Mouse (Mus musculus): ENCODE measurements around the gene Ttll13. TPM values are rescaled to one million over a fixed set of nuclear protein-coding genes. Genes with fewer than 3 reads are reported as not detected.

Ttll13 gene
- polyA plus RNA-seq, 1 experiment from 2014 or later: 1.2 TPM

DNA sequence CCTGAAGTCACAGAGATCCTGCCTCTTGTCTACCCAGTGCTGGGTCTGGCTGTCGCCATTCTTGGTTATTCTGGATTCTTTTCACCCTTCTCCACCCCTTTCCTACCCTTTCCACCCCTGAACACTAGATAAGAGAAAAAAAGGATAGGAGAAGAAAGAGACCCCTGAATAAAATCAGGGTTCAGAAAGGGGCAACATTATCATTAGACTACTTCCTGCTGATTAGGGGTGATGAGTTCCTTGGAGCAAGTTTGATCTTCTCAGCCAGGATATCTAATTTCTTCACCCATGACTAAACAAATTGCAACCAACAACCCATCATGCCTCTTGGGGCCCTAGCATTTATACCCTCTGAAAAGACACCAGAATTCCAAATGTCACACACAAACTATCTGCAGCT lies 21.6 kb downstream of the Ttll13 start:
- 52% methylated on average over 1 of the region's 1 CpGs for WGBS
- peaks cover 37% of the 10 kb centered on the region for H3K36me3 ChIP-seq (ENCODE audit: control insufficient read depth, insufficient read depth, low read length)
- no peak overlapping the region for H3K4me3 ChIP-seq (ENCODE audit: low read depth, low read length)

DNA sequence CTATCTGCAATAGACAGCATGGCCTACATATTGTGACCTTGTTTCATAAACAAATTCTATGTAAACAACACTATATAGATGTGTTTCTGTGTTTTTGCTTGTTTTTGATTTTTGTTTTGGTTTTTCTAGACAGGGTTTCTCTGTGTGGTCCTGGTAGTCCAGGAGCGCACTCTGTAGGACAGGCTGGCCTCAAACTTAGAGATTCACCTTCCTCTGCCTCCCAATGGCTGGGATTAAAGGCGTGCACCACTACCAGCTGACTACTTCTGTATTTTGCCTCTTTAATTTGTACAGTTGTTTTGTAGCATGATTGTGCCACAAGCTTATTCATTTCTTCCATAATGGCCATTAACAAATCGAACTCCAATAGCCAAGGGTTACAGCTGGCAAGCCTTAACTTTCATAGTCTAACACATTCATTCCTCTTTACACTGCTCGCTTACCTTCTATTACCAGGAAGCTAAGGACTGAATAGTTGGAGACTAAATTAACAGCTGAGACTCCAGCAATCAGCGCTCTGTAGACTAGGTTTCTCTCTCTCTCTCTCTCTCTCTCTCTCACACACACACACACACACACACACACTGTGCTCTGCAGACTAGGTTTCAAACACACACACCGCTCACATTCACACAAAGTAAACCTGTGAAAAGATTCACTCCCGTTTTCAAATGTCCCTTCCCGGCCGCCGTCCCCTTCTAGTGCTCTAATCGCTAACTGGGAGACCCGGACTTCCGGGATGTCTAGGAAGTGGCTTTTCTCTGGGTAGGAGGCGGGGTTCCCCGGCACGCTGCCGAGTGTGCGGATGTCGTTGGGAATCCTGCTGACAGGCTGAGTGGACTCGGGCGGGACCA lies 22.9 kb downstream of the Ttll13 start, which contains the start of gene Vps33b:
Gene Vps33b, plus strand, starts transcription at position 753 of the 854 bp plus-strand sequence.
- Histone ChIP-seq H3K27me3 (replicated peaks; ENCODE audit: control insufficient read depth, insufficient read depth, low read length) (no peaks in the 10 kb centered on the region), H3K4me2 (ENCODE audit: low read length) (peak within 1 kb of the TSS; percentile 91), H3K4me1 (ENCODE audit: control insufficient read depth, insufficient read depth, low read length) (peaks cover 18% of the 10 kb centered on the region), H3K27ac (ENCODE audit: low read depth, low read length) (peak within 1 kb of the TSS; percentile 45; the same call in 1 of the 2 replicates), H3K9me3 (replicated peaks; ENCODE audit: control insufficient read depth, low read length) (peaks cover 2% of the 10 kb centered on the region; the same call in 1 of the 2 replicates), H3K36me3 (ENCODE audit: control insufficient read depth, insufficient read depth, low read length) (peaks cover 45% of the 10 kb centered on the region), H3K4me3 (ENCODE audit: low read depth, low read length) (peak within 1 kb of the TSS; percentile 80), H3K9ac (ENCODE audit: low read length) (peak within 1 kb of the TSS; percentile 76)
- DNase-seq (ENCODE audit: low spot score): peak; percentile 97
- WGBS: 4% methylated on average over 21 of the region's 21 CpGs
- peak; percentile 97 for ATAC-seq

More for the DNA sequence above, 21.6 kb downstream of the Ttll13 start:
- Histone ChIP-seq H3K27me3 (replicated peaks; ENCODE audit: control insufficient read depth, insufficient read depth, low read length) (no peaks in the 10 kb centered on the region), H3K4me2 (ENCODE audit: low read length) (no peak overlapping the region), H3K27ac (ENCODE audit: low read depth, low read length) (no peak overlapping the region), H3K4me1 (ENCODE audit: control insufficient read depth, insufficient read depth, low read length) (peaks cover 18% of the 10 kb centered on the region), H3K9me3 (replicated peaks; ENCODE audit: control insufficient read depth, low read length) (no peaks in the 10 kb centered on the region), H3K9ac (ENCODE audit: low read length) (no peak overlapping the region)
- DNase-seq (ENCODE audit: low spot score) (no peak), ATAC-seq (no peak)

DNA sequence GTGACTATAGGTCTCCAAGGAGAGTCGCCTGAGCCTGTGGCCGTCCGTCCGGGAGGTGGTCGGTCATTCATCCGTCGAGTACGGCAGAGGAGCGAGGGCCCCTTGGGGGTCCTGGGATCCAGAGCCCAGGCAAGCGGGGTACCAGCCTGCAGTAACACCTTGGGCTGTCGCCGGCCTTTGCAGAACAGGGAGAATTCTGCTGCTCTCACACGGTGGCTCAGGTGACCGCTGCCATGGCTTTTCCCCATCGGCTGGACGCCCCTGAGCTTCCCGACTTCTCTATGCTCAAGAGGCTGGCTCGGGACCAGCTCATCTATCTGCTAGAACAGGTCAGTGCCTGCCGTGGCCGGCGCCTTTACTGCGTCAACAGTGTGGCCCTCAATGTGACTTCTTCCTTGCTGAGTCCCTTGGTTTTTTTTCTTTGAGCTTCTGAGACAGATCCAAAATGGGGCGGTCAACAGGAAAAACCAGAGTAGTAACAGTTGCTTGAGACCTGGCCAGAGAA lies 23.6 kb downstream of the Ttll13 start:
- DNase-seq (ENCODE audit: low spot score) (peak; percentile 30), ATAC-seq (peak; percentile 53)
- peaks cover 45% of the 10 kb centered on the region for H3K36me3 ChIP-seq (ENCODE audit: control insufficient read depth, insufficient read depth, low read length)

DNA sequence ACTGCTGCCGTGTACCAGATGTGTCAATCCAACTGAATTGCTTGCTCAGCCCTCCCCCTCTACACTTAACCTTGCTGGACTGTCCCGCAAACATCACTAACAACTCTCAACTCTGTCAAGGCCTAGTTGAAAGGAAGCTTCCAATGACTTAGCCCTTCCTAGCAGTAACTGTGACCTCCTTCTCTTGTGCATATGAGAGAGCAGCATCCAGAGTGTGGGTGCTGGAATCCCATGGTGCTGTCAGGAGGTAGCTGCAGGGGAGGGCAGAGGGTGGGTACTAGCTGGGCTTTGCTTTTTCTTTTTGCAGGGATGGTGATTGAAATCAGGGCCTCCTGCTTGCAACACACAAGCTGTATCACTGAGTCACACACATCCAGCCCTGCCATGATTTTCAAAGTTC lies 27.3 kb downstream of the Ttll13 start:
- no peaks in the 10 kb centered on the region for H3K27me3 ChIP-seq (replicated peaks; ENCODE audit: control insufficient read depth, insufficient read depth, low read length)
- H3K9me3 ChIP-seq (replicated peaks; ENCODE audit: control insufficient read depth, low read length): peaks cover 14% of the 10 kb centered on the region
- no peak overlapping the region for H3K9ac ChIP-seq (ENCODE audit: low read length)
- DNase-seq (ENCODE audit: low spot score) (no peak), ATAC-seq (no peak)
- H3K27ac ChIP-seq (ENCODE audit: low read depth, low read length): no peak overlapping the region
- 93% methylated on average over 2 of the region's 2 CpGs for WGBS
- H3K4me3 ChIP-seq (ENCODE audit: low read depth, low read length): no peak overlapping the region
- H3K36me3 ChIP-seq (ENCODE audit: control insufficient read depth, insufficient read depth, low read length): peaks cover 51% of the 10 kb centered on the region
- peaks cover 18% of the 10 kb centered on the region for H3K4me1 ChIP-seq (ENCODE audit: control insufficient read depth, insufficient read depth, low read length)
- H3K4me2 ChIP-seq (ENCODE audit: low read length): no peak overlapping the region

More for the DNA sequence above, 23.6 kb downstream of the Ttll13 start:
- Histone ChIP-seq H3K9ac (ENCODE audit: low read length) (peak overlapping the region; percentile 76), H3K27ac (ENCODE audit: low read depth, low read length) (0 out of 2 replicates have a peak overlapping the region, but pooled peaks have one; percentile 45), H3K4me3 (ENCODE audit: low read depth, low read length) (peak overlapping the region; percentile 80), H3K9me3 (replicated peaks; ENCODE audit: control insufficient read depth, low read length) (peaks cover 9% of the 10 kb centered on the region), H3K4me2 (ENCODE audit: low read length) (peak overlapping the region; percentile 91), H3K27me3 (replicated peaks; ENCODE audit: control insufficient read depth, insufficient read depth, low read length) (no peaks in the 10 kb centered on the region), H3K4me1 (ENCODE audit: control insufficient read depth, insufficient read depth, low read length) (peaks cover 18% of the 10 kb centered on the region)
- 2% methylated on average over 23 of the region's 23 CpGs for WGBS

DNA sequence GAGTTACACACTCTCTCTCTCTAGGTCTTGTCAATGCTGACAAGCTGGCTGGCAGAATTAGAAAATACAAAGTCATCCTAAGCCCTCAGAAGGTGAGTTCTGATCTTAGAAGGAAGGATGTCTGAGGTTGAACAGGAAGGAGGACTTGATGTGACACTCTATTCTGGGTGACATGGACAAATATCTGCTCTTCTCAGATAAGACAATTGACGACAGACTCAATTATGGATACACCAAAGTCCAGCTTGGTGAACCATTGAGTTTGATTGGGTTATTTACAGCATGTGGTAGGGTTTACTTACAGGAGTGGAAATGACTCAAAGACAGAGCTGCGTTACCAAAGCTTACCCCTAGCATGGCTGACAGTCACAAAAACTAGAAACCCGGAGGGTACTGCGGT lies 30.2 kb downstream of the Ttll13 start:
- DNase-seq (ENCODE audit: low spot score): no peak
- no peak overlapping the region for H3K9ac ChIP-seq (ENCODE audit: low read length)
- H3K9me3 ChIP-seq (replicated peaks; ENCODE audit: control insufficient read depth, low read length): peaks cover 14% of the 10 kb centered on the region
- no peaks in the 10 kb centered on the region for H3K4me1 ChIP-seq (ENCODE audit: control insufficient read depth, insufficient read depth, low read length)
- H3K4me3 ChIP-seq (ENCODE audit: low read depth, low read length): no peak overlapping the region
- ATAC-seq: no peak
- H3K27me3 ChIP-seq (replicated peaks; ENCODE audit: control insufficient read depth, insufficient read depth, low read length): no peaks in the 10 kb centered on the region
- no peak overlapping the region for H3K4me2 ChIP-seq (ENCODE audit: low read length)
- no peak overlapping the region for H3K27ac ChIP-seq (ENCODE audit: low read depth, low read length)
- peaks cover 72% of the 10 kb centered on the region for H3K36me3 ChIP-seq (ENCODE audit: control insufficient read depth, insufficient read depth, low read length)
- over 99% methylated on average over 4 of the region's 4 CpGs for WGBS

DNA sequence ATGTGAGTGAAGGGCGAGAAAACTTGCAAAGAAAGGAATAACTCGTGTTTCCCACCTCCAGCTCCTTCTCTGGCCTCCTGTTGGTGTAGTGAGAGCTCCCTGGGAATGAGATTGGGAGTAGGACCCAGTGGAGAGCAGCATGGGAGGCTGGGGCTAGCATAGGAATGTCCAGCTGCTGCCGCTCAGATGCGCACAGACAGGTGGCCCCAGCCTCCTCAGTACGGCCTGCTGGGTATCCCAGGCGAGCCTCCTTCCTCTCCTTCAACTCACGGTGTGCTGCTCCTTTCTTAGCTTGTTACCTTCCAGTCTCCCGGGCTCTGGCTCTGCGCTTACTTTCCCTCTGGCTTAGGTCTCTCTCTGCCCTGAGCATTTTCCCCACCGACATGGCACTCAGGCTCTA lies 33.9 kb downstream of the Ttll13 start:
- Histone ChIP-seq H3K9ac (ENCODE audit: low read length) (no peak overlapping the region), H3K36me3 (ENCODE audit: control insufficient read depth, insufficient read depth, low read length) (peaks cover 80% of the 10 kb centered on the region), H3K4me2 (ENCODE audit: low read length) (no peak overlapping the region), H3K4me1 (ENCODE audit: control insufficient read depth, insufficient read depth, low read length) (no peaks in the 10 kb centered on the region), H3K27ac (ENCODE audit: low read depth, low read length) (no peak overlapping the region), H3K27me3 (replicated peaks; ENCODE audit: control insufficient read depth, insufficient read depth, low read length) (no peaks in the 10 kb centered on the region), H3K4me3 (ENCODE audit: low read depth, low read length) (no peak overlapping the region), H3K9me3 (replicated peaks; ENCODE audit: control insufficient read depth, low read length) (peaks cover 3% of the 10 kb centered on the region)
- DNase-seq (ENCODE audit: low spot score): no peak
- 83% methylated on average over 10 of the region's 10 CpGs for WGBS
- ATAC-seq: no peak

DNA sequence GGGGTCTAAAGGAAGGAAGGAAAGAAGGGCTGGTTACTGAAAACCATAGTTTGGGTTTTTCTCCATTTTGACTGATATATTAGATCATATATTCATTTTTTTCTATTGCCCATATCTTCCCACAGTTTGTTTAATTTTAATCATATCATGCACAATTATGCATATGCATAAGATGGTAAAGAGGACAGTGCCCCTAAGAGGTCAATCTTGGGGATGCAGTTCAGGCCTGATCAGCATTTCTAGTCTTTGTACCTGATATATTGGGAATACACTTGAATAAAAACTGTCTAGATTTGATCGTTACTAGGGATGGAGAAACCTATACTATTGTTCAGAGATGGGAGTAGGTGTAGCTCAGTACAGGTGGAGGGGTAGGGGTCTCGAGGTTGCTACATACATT lies 34.8 kb downstream of the Ttll13 start:
- Histone ChIP-seq H3K4me3 (ENCODE audit: low read depth, low read length) (no peak overlapping the region), H3K9ac (ENCODE audit: low read length) (no peak overlapping the region), H3K27ac (ENCODE audit: low read depth, low read length) (no peak overlapping the region), H3K4me2 (ENCODE audit: low read length) (no peak overlapping the region), H3K36me3 (ENCODE audit: control insufficient read depth, insufficient read depth, low read length) (peaks cover 82% of the 10 kb centered on the region), H3K27me3 (replicated peaks; ENCODE audit: control insufficient read depth, insufficient read depth, low read length) (no peaks in the 10 kb centered on the region), H3K4me1 (ENCODE audit: control insufficient read depth, insufficient read depth, low read length) (no peaks in the 10 kb centered on the region), H3K9me3 (replicated peaks; ENCODE audit: control insufficient read depth, low read length) (no peaks in the 10 kb centered on the region)
- DNase-seq (ENCODE audit: low spot score) (no peak), ATAC-seq (no peak)
- WGBS: 91% methylated on average over 2 of the region's 2 CpGs

DNA sequence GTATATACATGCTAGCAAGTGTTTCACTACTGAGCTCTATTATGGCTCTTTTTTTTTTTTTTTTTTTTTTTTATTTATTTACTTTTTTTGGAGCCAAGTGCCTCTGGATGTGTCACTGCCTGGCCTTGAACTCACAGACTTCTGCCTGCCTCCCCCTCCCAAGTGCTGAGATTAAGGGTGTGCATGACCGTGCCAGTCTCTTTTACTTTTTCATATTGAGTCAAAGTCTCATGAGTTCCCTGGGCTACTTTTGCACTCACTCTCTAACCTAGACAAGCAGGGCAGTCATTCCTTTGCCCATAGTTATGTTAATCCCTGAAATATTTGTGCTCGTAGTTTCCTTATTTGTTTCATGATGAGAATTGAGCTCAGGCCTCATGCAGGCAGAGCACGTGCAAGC lies 35.5 kb downstream of the Ttll13 start:
- Histone ChIP-seq H3K4me2 (ENCODE audit: low read length) (no peak overlapping the region), H3K4me3 (ENCODE audit: low read depth, low read length) (no peak overlapping the region), H3K36me3 (ENCODE audit: control insufficient read depth, insufficient read depth, low read length) (peaks cover 81% of the 10 kb centered on the region), H3K4me1 (ENCODE audit: control insufficient read depth, insufficient read depth, low read length) (no peaks in the 10 kb centered on the region), H3K27ac (ENCODE audit: low read depth, low read length) (no peak overlapping the region), H3K9me3 (replicated peaks; ENCODE audit: control insufficient read depth, low read length) (no peaks in the 10 kb centered on the region), H3K27me3 (replicated peaks; ENCODE audit: control insufficient read depth, insufficient read depth, low read length) (no peaks in the 10 kb centered on the region), H3K9ac (ENCODE audit: low read length) (no peak overlapping the region)
- 87% methylated on average over 3 of the region's 3 CpGs for WGBS
- ATAC-seq (no peak), DNase-seq (ENCODE audit: low spot score) (no peak)
